Mouse (Mus musculus): ENCODE measurements around the gene Tmem201.

GRCm38 (mm10) chr4:149779966-149780365 is 42.1 kb upstream of the Tmem201 start:
- TF ChIP-seq CTCF (IDR thresholded peaks at IDR 0.05; ENCODE audit: borderline replicate concordance, insufficient read depth, low read depth, low read length) = no peak
- TF ChIP-seq POLR2A (IDR thresholded peaks at IDR 0.05; ENCODE audit: borderline replicate concordance, insufficient read depth, low read length) = no peak
